Mouse (Mus musculus) lung, embryonic 16.5 days (tissue): ENCODE results near the gene Tent4a. TPM values are rescaled to one million over a fixed set of nuclear protein-coding genes. Genes with fewer than 3 reads are reported as not detected.
"Not testable (repeated sequence)": the region's sequence is repeated elsewhere in the genome, so short reads cannot be mapped to it uniquely, and the experiment has no call there.

ENCODE experiments used
- ATAC-seq: fragments of 200-750 bp; cut with Nextera tagmentation; 2 replicates; pipeline ENCODE4 v1.8.0; 2017; ENCODE audit warnings: low read depth, mild to moderate bottlenecking, moderate library complexity
- H3K27ac ChIP-seq: fragments of 300-500 bp; sonication (generic); 2 replicates; pipeline ENCODE4 v1.5.1; 2014; ENCODE audit warnings: mild to moderate bottlenecking, control low read depth, low read length
- H3K27me3 ChIP-seq: fragments of 300-500 bp; sonication (generic); 2 replicates; pipeline ENCODE4 v1.6.1; 2014; ENCODE audit warnings: low read depth, low read length, mixed read lengths; ENCODE audit not compliant: control insufficient read depth, insufficient read depth
- H3K36me3 ChIP-seq: fragments of 300-500 bp; sonication (generic); 2 replicates; pipeline ENCODE4 v1.6.1; 2014; ENCODE audit warnings: low read length; ENCODE audit not compliant: control insufficient read depth, insufficient read depth
- H3K4me1 ChIP-seq: fragments of 300-500 bp; sonication (generic); replicated peaks from 2 replicates; pipeline ENCODE4 v1.6.1; 2014; ENCODE audit warnings: low read length, mixed read lengths; ENCODE audit not compliant: control insufficient read depth, insufficient read depth
- H3K4me2 ChIP-seq: fragments of 300-500 bp; sonication (generic); 2 replicates; pipeline ENCODE4 v1.6.1; 2014; ENCODE audit warnings: low read depth, low read length, control low read depth
- H3K4me3 ChIP-seq: fragments of 300-500 bp; sonication (generic); 2 replicates; pipeline ENCODE4 v1.5.1; 2014; ENCODE audit warnings: mild to moderate bottlenecking, low read length, control low read depth
- H3K9ac ChIP-seq: fragments of 300-500 bp; sonication (generic); 2 replicates; pipeline ENCODE4 v1.6.1; 2014; ENCODE audit warnings: low read length, control low read depth
- H3K9me3 ChIP-seq: fragments of 300-500 bp; sonication (generic); 2 replicates; pipeline ENCODE4 v1.6.1; 2016; ENCODE audit warnings: low read length; ENCODE audit not compliant: control insufficient read depth
- WGBS: fragments of 180-500 bp; shearing (Covaris S2); extraction: QIAGEN DNeasy Blood & Tissue Kit; methylation state at CpG from one replicate; pipeline ENCODE4 v1.1.7; 2014; 5-methylcytosine and 5-hydroxymethylcytosine counted together
- polyA plus RNA-seq: library from polyadenylated mRNA; unstranded; fragments of >200 nt; fragmentation: Nextera tagmentation; extraction: Ambion mirVana; gene quantifications from 2 replicates; pipeline ENCODE4 v1.2.1, GENCODE M21; 2015

Gene Tent4a
- polyA plus RNA-seq, result 5.0 and 5.1 TPM in 2 replicates

GRCm38 (mm10) chr13:69534334-69534653 lies at the start of gene Tent4a:
Gene Tent4a, minus strand, starts transcription at chr13:69534617.
- peak within 1 kb of the TSS; percentile 81 for H3K4me2 ChIP-seq
- no peaks in the 10 kb centered on the region; the same call in 1 of the 2 replicates for H3K36me3 ChIP-seq
- peak within 1 kb of the TSS; percentile 85 for H3K9ac ChIP-seq
- H3K4me1 ChIP-seq, result peaks cover 25% of the 10 kb centered on the region
- WGBS, result 0% methylated on average over 9 of the region's 57 CpGs
- H3K4me3 ChIP-seq, result peak within 1 kb of the TSS; percentile 69
- H3K27me3 ChIP-seq, result no peaks in the 10 kb centered on the region
- peak within 1 kb of the TSS; percentile 93 for H3K27ac ChIP-seq
- no peaks in the 10 kb centered on the region for H3K9me3 ChIP-seq
- ATAC-seq, result peak; percentile 89

GRCm38 (mm10) chr13:69583591-69583990 lies 49.2 kb upstream of the Tent4a start:
- Histone ChIP-seq H3K4me1 (no peaks in the 10 kb centered on the region), H3K4me2 (no peak overlapping the region), H3K36me3 (no peaks in the 10 kb centered on the region), H3K9ac (no peak overlapping the region), H3K27me3 (no peaks in the 10 kb centered on the region), H3K9me3 (no peaks in the 10 kb centered on the region), H3K4me3 (no peak overlapping the region), H3K27ac (no peak overlapping the region)
- no peak for ATAC-seq
- 87% methylated on average over 6 of the region's 6 CpGs for WGBS

GRCm38 (mm10) chr13:69582411-69582810 lies 48.0 kb upstream of the Tent4a start:
- Histone ChIP-seq H3K4me1 (no peaks in the 10 kb centered on the region), H3K27me3 (no peaks in the 10 kb centered on the region), H3K4me2 (no peak overlapping the region), H3K9ac (no peak overlapping the region), H3K9me3 (no peaks in the 10 kb centered on the region), H3K4me3 (no peak overlapping the region), H3K36me3 (no peaks in the 10 kb centered on the region), H3K27ac (no peak overlapping the region)
- WGBS, result 83% methylated on average over 6 of the region's 6 CpGs
- no peak for ATAC-seq

- Histone ChIP-seq H3K36me3 (no peaks in the 10 kb centered on the region), H3K9ac (no peak overlapping the region), H3K9me3 (no peaks in the 10 kb centered on the region), H3K27ac (no peak overlapping the region), H3K4me3 (no peak overlapping the region), H3K27me3 (no peaks in the 10 kb centered on the region), H3K4me2 (no peak overlapping the region), H3K4me1 (no peaks in the 10 kb centered on the region)
- 79% methylated on average over 16 of the region's 16 CpGs for WGBS
- no peak for ATAC-seq
These were observed 42.9 kb upstream of the Tent4a start for GRCm38 (mm10) chr13:69577181-69577834.

- H3K27ac ChIP-seq, result no peak overlapping the region
These were observed 42.3 kb upstream of the Tent4a start for GRCm38 (mm10) chr13:69576676-69577075.

GRCm38 (mm10) chr13:69572594-69572993 lies 38.2 kb upstream of the Tent4a start:
- Histone ChIP-seq H3K4me2 (no peak overlapping the region), H3K36me3 (no peaks in the 10 kb centered on the region), H3K4me3 (no peak overlapping the region), H3K27me3 (no peaks in the 10 kb centered on the region), H3K9ac (no peak overlapping the region), H3K4me1 (no peaks in the 10 kb centered on the region), H3K9me3 (no peaks in the 10 kb centered on the region), H3K27ac (no peak overlapping the region)
- no peak for ATAC-seq
- WGBS, result 89% methylated on average over 3 of the region's 3 CpGs

More at GRCm38 (mm10) chr13:69576676-69577075, 42.3 kb upstream of the Tent4a start:
- no peaks in the 10 kb centered on the region for H3K9me3 ChIP-seq
- H3K4me1 ChIP-seq, result no peaks in the 10 kb centered on the region
- H3K4me2 ChIP-seq, result no peak overlapping the region
- no peak overlapping the region for H3K4me3 ChIP-seq
- no peak overlapping the region for H3K9ac ChIP-seq
- 56% methylated on average over 11 of the region's 11 CpGs for WGBS
- H3K27me3 ChIP-seq, result no peaks in the 10 kb centered on the region
- no peaks in the 10 kb centered on the region for H3K36me3 ChIP-seq
- no peak for ATAC-seq

- Histone ChIP-seq H3K9me3 (no peaks in the 10 kb centered on the region), H3K36me3 (no peaks in the 10 kb centered on the region), H3K4me2 (no peak overlapping the region), H3K27me3 (no peaks in the 10 kb centered on the region), H3K27ac (no peak overlapping the region), H3K9ac (no peak overlapping the region), H3K4me3 (no peak overlapping the region), H3K4me1 (no peaks in the 10 kb centered on the region)
- WGBS, result 75% methylated on average over 9 of the region's 9 CpGs
- no peak for ATAC-seq
These were observed 34.8 kb upstream of the Tent4a start for GRCm38 (mm10) chr13:69569201-69569600.

GRCm38 (mm10) chr13:69565401-69565800 lies 31.0 kb upstream of the Tent4a start:
- H3K27me3 ChIP-seq, ATAC-seq, H3K9me3 ChIP-seq, H3K27ac ChIP-seq, H3K36me3 ChIP-seq, H3K4me2 ChIP-seq, H3K4me3 ChIP-seq, H3K9ac ChIP-seq, H3K4me1 ChIP-seq: not testable (repeated sequence)
- 91% methylated on average over 4 of the region's 4 CpGs for WGBS

- H3K36me3 ChIP-seq, result no peaks in the 10 kb centered on the region
- no peak overlapping the region for H3K27ac ChIP-seq
- no peak overlapping the region for H3K9ac ChIP-seq
- H3K27me3 ChIP-seq, result no peaks in the 10 kb centered on the region
- H3K4me1 ChIP-seq, result no peaks in the 10 kb centered on the region
- no peak for ATAC-seq
- H3K4me2 ChIP-seq, result no peak overlapping the region
- no peaks in the 10 kb centered on the region for H3K9me3 ChIP-seq
- H3K4me3 ChIP-seq, result no peak overlapping the region
These were observed 30.2 kb upstream of the Tent4a start for GRCm38 (mm10) chr13:69564573-69564972.

GRCm38 (mm10) chr13:69563905-69564304 lies 29.5 kb upstream of the Tent4a start:
- Histone ChIP-seq H3K9me3 (no peaks in the 10 kb centered on the region), H3K36me3 (no peaks in the 10 kb centered on the region), H3K4me2 (no peak overlapping the region), H3K9ac (no peak overlapping the region), H3K4me3 (no peak overlapping the region), H3K27ac (no peak overlapping the region), H3K4me1 (no peaks in the 10 kb centered on the region), H3K27me3 (no peaks in the 10 kb centered on the region)
- ATAC-seq, result no peak
- 55% methylated on average over 3 of the region's 3 CpGs for WGBS
